Mouse (Mus musculus) heart, postnatal 10 days (tissue): Measurements from ENCODE around the gene Kdm1a. TPM values are rescaled to one million over a fixed set of nuclear protein-coding genes. Genes with fewer than 3 reads are reported as not detected.

Experiments used
- DNase-seq, 2 experiments: peaks; one replicate each; pipeline ENCODE4 v3.0.0; 2021
- intact Hi-C: fragments of 180-260 bp; cut with DNase I; formaldehyde crosslinking; loops from one replicate; pipeline ENCODE4 v1.15.1; 2025
- total RNA-seq, 2 experiments: library from RNA; stranded (reverse); gene quantifications; 2 replicates each; pipeline ENCODE4 v1.2.3; 2021

The Kdm1a gene
- 10 to 100 TPM; 42.9 to 52.6 TPM for total RNA-seq

GRCm38 (mm10) chr4:136602568-136602967 lies at the start of gene Kdm1a:
TSS of gene Kdm1a (minus strand) at chr4:136602723.
- DNase-seq: peak; percentile 96 to 98
- intact Hi-C loops: loop anchor here (1.0 to 10.0 kb wide), 3 partner anchors 76 to 548 kb away; partner anchors contain the start of gene Rpl11

- no peak for DNase-seq
- intact Hi-C loops: no loop called here
Measured at GRCm38 (mm10) chr4:136651882-136652527, 49.5 kb upstream of the Kdm1a start.

GRCm38 (mm10) chr4:136651357-136651811 lies 48.9 kb upstream of the Kdm1a start:
- peak in 1 of 2 experiments; percentile 44 for DNase-seq
- intact Hi-C loops: no loop called here

GRCm38 (mm10) chr4:136650261-136650660 lies 47.7 kb upstream of the Kdm1a start:
- intact Hi-C loops: no loop called here
- no peak for DNase-seq

- peak in 1 of 2 experiments; percentile 13 for DNase-seq
- intact Hi-C loops: loop anchor here (1.0 kb wide), 1 partner anchor 423 kb away; no protein-coding TSS in a partner anchor
Measured at GRCm38 (mm10) chr4:136649480-136650196, 47.1 kb upstream of the Kdm1a start.

- DNase-seq: peak; percentile 75 to 89
- intact Hi-C loops: loop anchor here (1.0 kb wide), 1 partner anchor 423 kb away; no protein-coding TSS in a partner anchor
Measured at GRCm38 (mm10) chr4:136648922-136649479, 46.5 kb upstream of the Kdm1a start.

- intact Hi-C loops: no loop called here
- no peak for DNase-seq
Measured at GRCm38 (mm10) chr4:136638890-136639289, 36.4 kb upstream of the Kdm1a start.

- intact Hi-C loops: no loop called here
- no peak for DNase-seq
Measured at GRCm38 (mm10) chr4:136638230-136638750, 35.8 kb upstream of the Kdm1a start.

- intact Hi-C loops: no loop called here
- peak in 1 of 2 experiments; percentile 30 for DNase-seq
Measured at GRCm38 (mm10) chr4:136637563-136638229, 35.2 kb upstream of the Kdm1a start.

GRCm38 (mm10) chr4:136636983-136637562 lies 34.5 kb upstream of the Kdm1a start:
- intact Hi-C loops: no loop called here
- DNase-seq: no peak

GRCm38 (mm10) chr4:136636511-136636910 lies 34.0 kb upstream of the Kdm1a start:
- DNase-seq: no peak
- intact Hi-C loops: no loop called here

GRCm38 (mm10) chr4:136635995-136636394 lies 33.5 kb upstream of the Kdm1a start:
- intact Hi-C loops: no loop called here
- no peak for DNase-seq

- peak; percentile 77 to 81 for DNase-seq
- intact Hi-C loops: no loop called here
Measured at GRCm38 (mm10) chr4:136631237-136631994, 28.9 kb upstream of the Kdm1a start.

GRCm38 (mm10) chr4:136626590-136626989 lies 24.1 kb upstream of the Kdm1a start:
- no peak for DNase-seq
- intact Hi-C loops: loop anchor here (10.0 kb wide), 1 partner anchor 372 kb away; no protein-coding TSS in a partner anchor

- intact Hi-C loops: loop anchor here (1.0 to 10.0 kb wide), 3 partner anchors 168 to 368 kb away; no protein-coding TSS in a partner anchor
- no peak for DNase-seq
Measured at GRCm38 (mm10) chr4:136622388-136622787, 19.9 kb upstream of the Kdm1a start, which contains the start of gene Lactbl1. TSS of gene Lactbl1 (plus strand) at chr4:136622621.

GRCm38 (mm10) chr4:136621956-136622355 lies 19.4 kb upstream of the Kdm1a start:
- no peak for DNase-seq
- intact Hi-C loops: loop anchor here (1.0 to 10.0 kb wide), 5 partner anchors 95 to 367 kb away; no protein-coding TSS in a partner anchor

- intact Hi-C loops: loop anchor here (1.0 to 10.0 kb wide), 4 partner anchors 95 to 367 kb away; no protein-coding TSS in a partner anchor
- peak; percentile 55 to 74 for DNase-seq
Measured at GRCm38 (mm10) chr4:136621336-136621735, 18.8 kb upstream of the Kdm1a start.

GRCm38 (mm10) chr4:136613657-136614056 lies 11.1 kb upstream of the Kdm1a start:
- no peak for DNase-seq
- intact Hi-C loops: no loop called here

- DNase-seq: no peak
- intact Hi-C loops: no loop called here
Measured at GRCm38 (mm10) chr4:136610387-136610856, 7.9 kb upstream of the Kdm1a start, which contains the start of gene Tex46. TSS of gene Tex46 (plus strand) at chr4:136610437.
